In genomic region chr3:146655111-146655577, GRCm38 (mm10) we compare ENCODE assay signal across 10 mouse cellular contexts. TPM values are rescaled to one million over a fixed set of nuclear protein-coding genes. Genes with fewer than 3 reads are reported as not detected.
A peak's percentile ranks its signal among the peaks of the same experiment; 100 is the strongest.
DNase-seq lines count a peak whose midpoint lies in the region; ATAC-seq and TF ChIP-seq lines count a peak whose summit lies in the region.
"Had no signal": no experiment of that assay in that cellular context is flagged by ENCODE, and none has a peak within 500 bp of the region (broad histone marks: within the 10 kb centered on the region; RNA-seq: fewer than 3 reads in every experiment).

No protein-coding gene starts in this region.

- no peaks in the 10 kb centered on the region for H3K9me3 ChIP-seq in heart, embryonic 12.5 days (replicated peaks)
- no peaks in the 10 kb centered on the region for H3K9me3 ChIP-seq in liver, embryonic 16.5 days (replicated peaks; ENCODE audit: control insufficient read depth, low read length)

- H3K4me3 ChIP-seq in heart, embryonic 12.5 days, result no peak overlapping the region
- H3K4me3 ChIP-seq in liver, embryonic 16.5 days (ENCODE audit: low read depth, low read length), result no peak overlapping the region
- no peak overlapping the region for H3K4me3 ChIP-seq in lung, adult 2 months (replicated peaks; ENCODE audit: extremely low read depth, low read depth, low read length)

- H3K27me3 ChIP-seq in heart, embryonic 12.5 days (replicated peaks), result no peaks in the 10 kb centered on the region
- H3K27me3 ChIP-seq in liver, embryonic 16.5 days (ENCODE audit: control insufficient read depth, insufficient read depth, low read depth, low read length), result no peaks in the 10 kb centered on the region

- TF ChIP-seq POLR2A in lung, adult 2 months (IDR thresholded peaks at IDR 0.05; ENCODE audit: borderline replicate concordance, extremely low read depth, low read depth, low read length), result no peak

- no peak overlapping the region for H3K9ac ChIP-seq in heart, embryonic 12.5 days
- H3K9ac ChIP-seq in liver, embryonic 16.5 days (ENCODE audit: low read depth, low read length), result no peak overlapping the region

- H3K4me1 ChIP-seq in heart, embryonic 12.5 days (replicated peaks), result peaks cover 25% of the 10 kb centered on the region
- peaks cover 27% of the 10 kb centered on the region for H3K4me1 ChIP-seq in liver, embryonic 16.5 days (ENCODE audit: control insufficient read depth, low read depth, low read length)
- no peaks in the 10 kb centered on the region for H3K4me1 ChIP-seq in lung, adult 2 months (ENCODE audit: control insufficient read depth, insufficient read depth, low read length)

- TF ChIP-seq CTCF in lung, adult 2 months (IDR thresholded peaks at IDR 0.05; ENCODE audit: insufficient read depth, low read length), result no peak

- 50% methylated on average over 2 of the region's 2 CpGs for WGBS in heart, embryonic 12.5 days
- 21% methylated on average over 2 of the region's 2 CpGs for WGBS in liver, embryonic 16.5 days (ENCODE audit: insufficient replicate concordance)
- 47% methylated on average over 2 of the region's 2 CpGs for WGBS in lung, adult 2 months

- H3K36me3 ChIP-seq in heart, embryonic 12.5 days, result no peaks in the 10 kb centered on the region
- no peaks in the 10 kb centered on the region for H3K36me3 ChIP-seq in liver, embryonic 16.5 days (ENCODE audit: control insufficient read depth, insufficient read depth)

- H3K4me2 ChIP-seq in heart, embryonic 12.5 days, result no peak overlapping the region
- peak overlapping the region; percentile 58 for H3K4me2 ChIP-seq in liver, embryonic 16.5 days (ENCODE audit: low read depth, low read length)

- no peak for DNase-seq in heart, adult 9 months (ENCODE audit: low spot score in 2 of 2)
- peak; percentile 5 for DNase-seq in CD4-positive, CD25-positive, alpha-beta regulatory T cell, adult 2 months (ENCODE audit: low read depth, low spot score)
- DNase-seq in c-Kit-negative CD71-positive TER-119-positive erythroid progenitor cells, embryonic 14.5 days (ENCODE audit: low read depth, low spot score), result peak; percentile 78
- DNase-seq in urinary bladder, adult 18-20 months (ENCODE audit: low spot score in 2 of 2), result no peak
- no peak for DNase-seq in kidney, adult 18-20 months
- DNase-seq in lung, adult 2 months, result no peak
- DNase-seq: gastrocnemius, postnatal 10 days had no signal

- ATAC-seq in heart, embryonic 12.5 days (ENCODE audit: insufficient number of reproducible peaks, low FRiP score), result peak; percentile 88
- peak; percentile 73 for ATAC-seq in liver, embryonic 16.5 days (ENCODE audit: low read depth)

- H3K27ac ChIP-seq in heart, embryonic 12.5 days (ENCODE audit: poor library complexity, severe bottlenecking), result peak overlapping the region; percentile 71
- peak overlapping the region; percentile 91 for H3K27ac ChIP-seq in liver, embryonic 16.5 days (ENCODE audit: low read length)

RNA-seq across cellular contexts. Expression of gene 4930503B20Rik, which starts 4.0 kb away (rescaled TPM):
- polyA plus RNA-seq in heart, embryonic 12.5 days (2016; fragmentation: Nextera tagmentation; extraction: Ambion mirVana), result not detected in 2 replicates
- not detected in 2 replicates for polyA plus RNA-seq in liver, embryonic 16.5 days (2015; fragmentation: Nextera tagmentation; extraction: Ambion mirVana)
- polyA plus RNA-seq in lung, adult 2 months (2012; rRNA removed), result not detected in 2 replicates
- polyA plus RNA-seq: embryonic facial prominence, embryonic 14.5 days had no signal

RNA-seq across cellular contexts. Expression of gene Samd13, which starts 30.2 kb away (rescaled TPM):
- polyA plus RNA-seq in heart, embryonic 12.5 days (2016; fragmentation: Nextera tagmentation; extraction: Ambion mirVana), result 2.0 and 2.1 TPM in 2 replicates
- polyA plus RNA-seq in liver, embryonic 16.5 days (2015; fragmentation: Nextera tagmentation; extraction: Ambion mirVana), result 0.25 and 0.37 TPM in 2 replicates
- 0.11 and 0.17 TPM in 2 replicates for polyA plus RNA-seq in lung, adult 2 months (2012; rRNA removed)

RNA-seq across cellular contexts. Expression of gene Dnase2b, which starts 39.7 kb away (rescaled TPM):
- polyA plus RNA-seq in heart, embryonic 12.5 days (2016; fragmentation: Nextera tagmentation; extraction: Ambion mirVana), result not detected in 2 replicates
- polyA plus RNA-seq in liver, embryonic 16.5 days (2015; fragmentation: Nextera tagmentation; extraction: Ambion mirVana), result 4.4 and 4.8 TPM in 2 replicates
- polyA plus RNA-seq in lung, adult 2 months (2012; rRNA removed), result 0.04 TPM in 1 of 2 replicates, not detected in the other
- polyA plus RNA-seq: embryonic facial prominence, embryonic 14.5 days had no signal

Comparison
In these comparisons a context has a peak if more than half of its experiments do, and no peak if none do; other contexts are left out.
1. DNase-seq: peak in CD4-positive, CD25-positive, alpha-beta regulatory T cell, adult 2 months (single experiment) and c-Kit-negative CD71-positive TER-119-positive erythroid progenitor cells, embryonic 14.5 days (single experiment); none in heart, adult 9 months (0 of 2), urinary bladder, adult 18-20 months (0 of 2), kidney, adult 18-20 months (single experiment) and lung, adult 2 months (single experiment).